Mouse (Mus musculus): ENCODE results near the gene Epb41.
A peak's percentile ranks its signal among the peaks of the same experiment; 100 is the strongest.

DNA sequence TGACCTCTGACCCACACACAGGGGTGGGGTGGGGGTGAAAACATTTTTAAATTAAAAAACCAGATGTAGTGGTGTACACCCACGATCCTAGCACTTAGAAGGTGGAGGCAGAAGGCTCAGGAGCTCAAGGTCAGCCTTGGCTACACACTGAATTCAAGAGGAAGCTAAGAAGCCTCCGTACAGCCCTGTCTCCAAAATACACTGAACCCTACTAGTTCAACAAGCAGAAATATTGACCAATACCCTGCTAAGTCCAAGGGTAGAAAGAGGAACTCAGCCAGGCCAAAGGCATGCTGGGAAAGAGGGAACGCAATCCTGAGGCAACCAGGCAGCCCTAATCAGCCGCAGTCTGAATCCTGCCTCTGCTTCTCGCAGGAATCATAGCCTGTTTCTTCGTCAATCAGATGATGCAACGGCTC is 3.2 kb upstream of the Epb41 start:
- TF ChIP-seq POLR2A (IDR thresholded peaks at IDR 0.05; ENCODE audit: insufficient read depth, low read depth, low read length) (peak; percentile 32; the same call in 1 of the 2 replicates), CTCF (IDR thresholded peaks at IDR 0.05) (no peak)

Measured in heart, adult 2 months (tissue).